10 mouse cellular contexts compared by ENCODE assay signal in the genomic region with DNA sequence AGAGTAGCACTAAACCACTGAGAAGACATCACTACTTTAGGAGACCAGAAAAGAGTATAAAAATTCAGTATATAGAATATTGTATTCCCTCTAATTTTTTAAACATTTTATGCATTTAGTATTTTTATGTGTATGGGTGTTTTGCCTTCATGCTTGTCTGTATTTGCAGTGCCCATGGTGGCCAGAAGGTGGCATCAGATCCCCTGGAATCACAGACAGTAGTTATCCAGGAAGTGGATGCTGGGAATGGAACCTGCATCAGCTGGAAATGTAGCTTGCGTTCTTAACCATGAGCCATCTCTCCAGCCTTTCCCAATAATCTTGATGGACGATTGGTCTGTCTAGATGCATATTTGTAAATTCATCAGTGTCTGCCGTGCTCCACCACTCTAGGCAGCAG. TPM values are rescaled to one million over a fixed set of nuclear protein-coding genes. Genes with fewer than 3 reads are reported as not detected.
DNase-seq lines count a peak whose midpoint lies in the region; ATAC-seq and TF ChIP-seq lines count a peak whose summit lies in the region.
"Had no signal": no experiment of that assay in that cellular context is flagged by ENCODE, and none has a peak within 500 bp of the region (broad histone marks: within the 10 kb centered on the region; RNA-seq: fewer than 3 reads in every experiment).

No protein-coding gene starts in this region.

- WGBS in hindbrain, postnatal 0 days = 70% methylated on average over 3 of the region's 3 CpGs
- 73% methylated on average over 3 of the region's 3 CpGs for WGBS in lung, postnatal 0 days

- TF ChIP-seq POLR2A in bone marrow macrophage, adult 2 months (IDR thresholded peaks at IDR 0.05; ENCODE audit: borderline replicate concordance, low read depth, low read length) = no peak

- no peak overlapping the region for H3K4me2 ChIP-seq in hindbrain, postnatal 0 days (ENCODE audit: low read depth, low read length)
- no peak overlapping the region for H3K4me2 ChIP-seq in lung, postnatal 0 days (replicated peaks; ENCODE audit: low read depth, low read length)
- H3K4me2 ChIP-seq: embryonic facial prominence, embryonic 12.5 days; limb, embryonic 13.5 days had no signal

- TF ChIP-seq EP300 in lung, postnatal 0 days (IDR thresholded peaks at IDR 0.05) = no peak

- H3K4me3 ChIP-seq in bone marrow macrophage, adult 2 months (ENCODE audit: insufficient read depth, low read length) = no peak overlapping the region
- H3K4me3 ChIP-seq in hindbrain, postnatal 0 days (ENCODE audit: low read length) = no peak overlapping the region
- no peak overlapping the region for H3K4me3 ChIP-seq in lung, postnatal 0 days (ENCODE audit: low read depth, low read length)
- H3K4me3 ChIP-seq: embryonic facial prominence, embryonic 12.5 days; limb, embryonic 13.5 days had no signal

- peak; percentile 48 for TF ChIP-seq CTCF in bone marrow macrophage, adult 2 months (IDR thresholded peaks at IDR 0.05; ENCODE audit: low read depth, low read length)
- peak; percentile 77 for TF ChIP-seq CTCF in hindbrain, postnatal 0 days (IDR thresholded peaks at IDR 0.05; ENCODE audit: low read depth)
- TF ChIP-seq CTCF in lung, postnatal 0 days (IDR thresholded peaks at IDR 0.05) = peak; percentile 82

- DNase-seq in gastrocnemius, adult 18-20 months (ENCODE audit: low spot score) = peak; percentile 51
- DNase-seq in gastrocnemius, postnatal 14 days = no peak
- peak; percentile 30 for DNase-seq in right cerebral cortex, postnatal 14 days
- no peak for DNase-seq in right cerebral cortex, postnatal 25 days
- DNase-seq in hindbrain, postnatal 0 days (ENCODE audit: low spot score) = peak; percentile 69
- peak; percentile 49 for DNase-seq in lung, postnatal 0 days (ENCODE audit: low spot score)
- peak; percentile 60 for DNase-seq in thymus, postnatal 0 days (ENCODE audit: low spot score)

- H3K27ac ChIP-seq in bone marrow macrophage, adult 2 months (ENCODE audit: insufficient read depth, low read depth, low read length) = no peak overlapping the region
- H3K27ac ChIP-seq in hindbrain, postnatal 0 days = no peak overlapping the region
- H3K27ac ChIP-seq in lung, postnatal 0 days (ENCODE audit: low read length) = no peak overlapping the region
- H3K27ac ChIP-seq: embryonic facial prominence, embryonic 12.5 days; limb, embryonic 13.5 days had no signal

- H3K9me3 ChIP-seq in hindbrain, postnatal 0 days (ENCODE audit: low read length) = no peaks in the 10 kb centered on the region
- no peaks in the 10 kb centered on the region for H3K9me3 ChIP-seq in lung, postnatal 0 days (ENCODE audit: low read length)
- H3K9me3 ChIP-seq: embryonic facial prominence, embryonic 12.5 days; limb, embryonic 13.5 days had no signal

- H3K27me3 ChIP-seq in hindbrain, postnatal 0 days (ENCODE audit: insufficient read depth, low read length) = no peaks in the 10 kb centered on the region
- no peaks in the 10 kb centered on the region for H3K27me3 ChIP-seq in lung, postnatal 0 days (replicated peaks; ENCODE audit: insufficient read depth, low read length)
- H3K27me3 ChIP-seq: embryonic facial prominence, embryonic 12.5 days; limb, embryonic 13.5 days had no signal

- H3K9ac ChIP-seq in hindbrain, postnatal 0 days (replicated peaks; ENCODE audit: low read length) = no peak overlapping the region
- H3K9ac ChIP-seq in lung, postnatal 0 days (replicated peaks; ENCODE audit: low read depth) = no peak overlapping the region
- H3K9ac ChIP-seq: embryonic facial prominence, embryonic 12.5 days; limb, embryonic 13.5 days had no signal

- H3K36me3 ChIP-seq in hindbrain, postnatal 0 days (ENCODE audit: insufficient read depth, low read length) = peaks cover 38% of the 10 kb centered on the region
- H3K36me3 ChIP-seq in lung, postnatal 0 days (ENCODE audit: insufficient read depth, low read length) = peaks cover 20% of the 10 kb centered on the region; the same call in 1 of the 2 replicates

- intact Hi-C loops in gastrocnemius, postnatal 14 days (cut with DNase I; ENCODE audit: low total_unique reads) = no loop called here

- 0 out of 2 replicates have a peak, but pooled peaks have one; percentile 37 for ATAC-seq in hindbrain, postnatal 0 days
- no peak for ATAC-seq in lung, postnatal 0 days

- peaks cover under 1% of the 10 kb centered on the region; the same call in 1 of the 2 replicates for H3K4me1 ChIP-seq in bone marrow macrophage, adult 2 months (ENCODE audit: control insufficient read depth, insufficient read depth, low read length)
- no peaks in the 10 kb centered on the region for H3K4me1 ChIP-seq in hindbrain, postnatal 0 days (ENCODE audit: insufficient read depth, low read length)
- no peaks in the 10 kb centered on the region for H3K4me1 ChIP-seq in lung, postnatal 0 days (ENCODE audit: insufficient read depth, low read depth, low read length)
- H3K4me1 ChIP-seq: embryonic facial prominence, embryonic 12.5 days had no signal

RNA-seq across cellular contexts. Expression of a gene that starts 8.2 kb away (rescaled TPM):
- total RNA-seq in gastrocnemius, adult 18-20 months (2021) = 10 to 100 TPM; 13.1 to 16.1 TPM
- total RNA-seq in gastrocnemius, postnatal 14 days (2021) = 10 to 100 TPM; 13.2 to 17.5 TPM
- polyA plus RNA-seq in bone marrow macrophage, adult 2 months (2012; ENCODE audit: insufficient read depth, insufficient read length, missing spikeins) = 24.5 and 24.7 TPM in 2 replicates
- total RNA-seq in hindbrain, postnatal 0 days (2014; rRNA removed) = 34.8 and 35.3 TPM in 2 replicates
- polyA plus RNA-seq in hindbrain, postnatal 0 days (2015; fragmentation: Nextera tagmentation; extraction: Ambion mirVana) = 44.7 and 46.2 TPM in 2 replicates
- 21.9 and 23.8 TPM in 2 replicates for polyA plus RNA-seq in lung, postnatal 0 days (2015; fragmentation: Nextera tagmentation; extraction: Ambion mirVana)
- 88.5 and 94.7 TPM in 2 replicates for polyA plus RNA-seq in thymus, postnatal 0 days (2015; fragmentation: Nextera tagmentation; extraction: Ambion mirVana)

RNA-seq across cellular contexts. Expression of a gene that starts 8.3 kb away (rescaled TPM):
- 10 to 100 TPM in 1 of 2 experiments, 1 to 10 TPM in 1; 9.6 to 10.2 TPM for total RNA-seq in gastrocnemius, adult 18-20 months (2021)
- 10 to 100 TPM in 1 of 2 experiments, 1 to 10 TPM in 1; 9.6 to 10.4 TPM for total RNA-seq in gastrocnemius, postnatal 14 days (2021)
- 30.8 and 34.2 TPM in 2 replicates for polyA plus RNA-seq in bone marrow macrophage, adult 2 months (2012; ENCODE audit: insufficient read depth, insufficient read length, missing spikeins)
- total RNA-seq in hindbrain, postnatal 0 days (2014; rRNA removed) = 20.2 and 25.5 TPM in 2 replicates
- polyA plus RNA-seq in hindbrain, postnatal 0 days (2015; fragmentation: Nextera tagmentation; extraction: Ambion mirVana) = 18.5 and 22.4 TPM in 2 replicates
- polyA plus RNA-seq in lung, postnatal 0 days (2015; fragmentation: Nextera tagmentation; extraction: Ambion mirVana) = 16.8 and 19.3 TPM in 2 replicates
- 23.1 and 30.3 TPM in 2 replicates for polyA plus RNA-seq in thymus, postnatal 0 days (2015; fragmentation: Nextera tagmentation; extraction: Ambion mirVana)

Comparison
In these comparisons a context has a peak if more than half of its experiments do, and no peak if none do; other contexts are left out.
1. DNase-seq: peak in gastrocnemius, adult 18-20 months (single experiment), right cerebral cortex, postnatal 14 days (single experiment), hindbrain, postnatal 0 days (single experiment), lung, postnatal 0 days (single experiment) and thymus, postnatal 0 days (single experiment); none in gastrocnemius, postnatal 14 days (single experiment) and right cerebral cortex, postnatal 25 days (single experiment).
2. Peak in every context shown above with its lines, with median percentiles within 50 percentile points of each other: CTCF ChIP-seq.